Mouse (Mus musculus): ENCODE measurements around the gene Ddr2.
A peak's percentile ranks its signal among the peaks of the same experiment; 100 is the strongest.
"Not testable (repeated sequence)": the region's sequence is repeated elsewhere in the genome, so short reads cannot be mapped to it uniquely, and the experiment has no call there.

Ddr2 gene

DNA sequence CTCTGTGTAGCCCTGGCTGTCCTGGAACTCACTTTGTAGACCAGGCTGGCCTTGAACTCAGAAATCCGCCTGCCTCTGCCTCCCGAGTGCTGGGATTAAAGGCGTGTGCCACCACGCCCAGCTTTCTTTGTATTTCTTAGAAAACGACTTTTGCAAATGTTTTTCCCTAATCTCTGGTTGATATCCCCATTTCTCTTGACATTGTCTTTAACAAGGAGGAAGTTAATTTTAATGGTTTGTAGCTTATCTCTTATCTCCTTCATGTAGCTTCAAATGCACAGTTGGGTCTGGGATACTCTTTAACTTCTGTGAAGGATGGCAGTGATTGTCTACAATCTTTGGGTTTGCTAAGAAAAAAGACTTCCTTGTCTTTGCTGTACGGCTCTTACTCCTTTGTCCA lies 7.7 kb downstream of the Ddr2 start:
- DNase-seq (ENCODE audit: low spot score in 2 of 2): not testable (repeated sequence)

DNA sequence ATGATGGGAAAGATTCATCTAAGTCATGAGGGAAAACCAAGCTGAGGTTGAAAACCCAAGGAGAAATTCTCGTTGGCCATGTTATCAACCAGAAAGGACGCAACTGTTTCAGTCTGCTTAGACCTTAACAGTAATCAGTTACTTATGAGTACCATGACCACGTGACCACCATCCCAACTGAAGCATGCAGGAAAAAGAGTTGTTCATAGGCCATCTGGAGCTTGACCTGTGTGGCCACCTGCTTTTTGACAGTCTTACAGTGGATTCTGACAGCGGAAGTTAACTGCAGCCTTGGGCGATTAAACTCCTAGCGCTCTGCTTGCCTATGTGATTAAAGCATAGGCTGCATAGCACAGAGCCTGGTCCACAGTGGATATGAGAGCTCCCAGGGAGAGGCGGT lies 23.9 kb downstream of the Ddr2 start:
- no peak for DNase-seq (ENCODE audit: low spot score in 2 of 2)

DNA sequence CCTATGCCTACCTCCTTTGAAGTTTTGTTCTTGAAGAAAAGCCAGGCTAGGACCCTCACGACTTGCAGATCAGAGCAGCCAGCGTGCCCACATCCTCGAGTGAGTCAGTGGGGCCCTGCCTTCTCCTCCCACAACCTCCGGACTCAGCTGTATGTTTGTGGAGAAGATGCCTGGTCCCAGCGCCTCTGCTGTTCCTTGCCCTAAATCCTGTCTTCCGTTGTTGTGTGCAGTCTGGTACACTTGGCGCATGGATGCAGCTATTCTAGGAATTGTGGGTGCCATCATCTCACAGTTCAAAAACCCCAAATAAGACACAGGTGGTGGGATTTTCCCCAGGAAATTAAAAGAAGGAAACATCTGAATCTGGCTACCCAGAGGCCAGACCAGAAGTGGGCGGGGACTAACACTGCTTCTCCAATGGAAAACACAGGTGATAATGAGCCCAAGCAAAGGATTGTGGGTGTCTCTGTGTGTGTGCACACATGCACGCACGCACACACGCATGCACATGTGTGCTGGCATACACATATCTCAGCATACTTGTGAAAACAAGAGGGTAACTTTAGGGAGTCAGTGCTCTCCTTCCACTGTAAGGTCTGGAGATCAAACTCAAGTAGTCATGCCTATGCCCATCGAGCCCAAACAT lies 26.3 kb downstream of the Ddr2 start:
- DNase-seq (ENCODE audit: low spot score in 2 of 2): peak; percentile 49 to 62

DNA sequence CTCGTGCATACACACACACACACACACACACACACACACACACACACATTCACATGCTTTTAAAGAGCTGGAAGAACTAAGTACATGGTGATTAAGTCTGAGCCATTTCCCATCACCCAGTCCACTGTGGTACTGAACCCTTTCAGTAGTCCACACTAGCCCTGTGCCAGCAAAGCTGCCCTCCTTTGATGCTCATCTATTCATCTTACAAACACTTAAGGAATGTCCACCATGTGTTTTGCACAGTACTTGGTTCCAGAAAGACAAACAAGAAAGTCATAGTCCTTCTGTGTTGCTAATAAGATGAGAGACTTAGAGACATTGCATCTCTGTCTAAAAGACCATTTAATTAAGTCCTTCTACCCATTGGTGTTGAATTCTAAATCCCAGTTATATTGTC lies 29.7 kb downstream of the Ddr2 start:
- DNase-seq (ENCODE audit: low spot score in 2 of 2): no peak

DNA sequence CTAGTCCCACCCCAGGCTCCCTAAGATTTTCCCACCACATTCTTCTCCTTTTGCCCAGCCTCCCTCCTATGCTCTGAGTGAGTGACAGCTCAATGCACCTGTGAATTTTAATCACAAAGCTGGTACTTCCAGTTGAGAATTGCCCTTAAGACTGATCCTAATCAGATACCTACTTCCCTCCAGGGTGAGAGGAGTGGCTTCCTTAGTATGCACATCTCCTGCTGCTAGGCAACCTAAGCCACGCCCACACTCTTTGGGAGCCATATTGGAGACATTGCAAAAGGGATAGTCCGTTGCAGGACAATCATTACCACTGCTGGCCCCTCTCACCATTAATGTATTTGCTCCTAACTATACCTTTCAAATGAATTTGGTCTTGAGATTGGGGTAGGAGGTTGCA lies 31.1 kb downstream of the Ddr2 start:
- DNase-seq (ENCODE audit: low spot score in 2 of 2): no peak

DNA sequence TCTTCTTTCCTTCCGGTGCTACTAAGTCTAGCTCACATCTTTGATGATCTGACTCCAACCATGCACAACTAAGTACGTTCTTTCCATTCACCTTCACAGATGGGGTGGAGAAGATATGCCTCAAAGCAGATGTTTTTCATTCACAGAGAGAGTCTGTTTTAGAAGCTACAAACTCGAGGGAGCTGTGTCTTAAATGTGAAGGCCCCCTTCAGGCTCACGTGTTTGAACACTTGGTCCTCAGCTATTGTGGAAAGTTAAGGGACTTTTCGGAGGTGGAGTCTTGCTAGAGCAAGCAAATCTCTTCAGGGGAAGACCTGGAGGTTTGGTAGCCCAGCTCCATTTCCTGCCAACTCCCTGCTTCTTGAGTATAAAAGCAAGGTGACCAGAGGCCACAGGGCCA lies 34.2 kb downstream of the Ddr2 start:
- DNase-seq (ENCODE audit: low spot score in 2 of 2): no peak

DNA sequence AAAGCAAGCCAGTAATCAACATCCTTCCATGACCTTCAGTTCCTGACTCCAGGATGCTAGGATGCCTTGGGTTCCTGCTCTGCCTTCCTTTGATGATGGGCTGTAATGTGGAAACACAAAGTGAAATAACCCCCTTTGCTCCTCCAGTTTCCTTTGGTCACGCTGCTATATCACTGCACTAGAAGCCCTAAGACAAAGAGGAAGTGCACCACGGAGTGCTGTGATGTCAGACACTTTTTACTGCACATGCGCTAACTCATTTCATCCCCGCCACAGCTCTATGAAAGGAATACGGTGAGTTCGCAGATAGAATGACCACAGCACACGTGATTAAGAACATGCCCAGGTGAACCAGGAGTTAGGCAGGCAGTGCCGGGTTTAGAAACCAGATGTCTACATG lies 36.8 kb downstream of the Ddr2 start:
- no peak for DNase-seq (ENCODE audit: low spot score in 2 of 2)

DNA sequence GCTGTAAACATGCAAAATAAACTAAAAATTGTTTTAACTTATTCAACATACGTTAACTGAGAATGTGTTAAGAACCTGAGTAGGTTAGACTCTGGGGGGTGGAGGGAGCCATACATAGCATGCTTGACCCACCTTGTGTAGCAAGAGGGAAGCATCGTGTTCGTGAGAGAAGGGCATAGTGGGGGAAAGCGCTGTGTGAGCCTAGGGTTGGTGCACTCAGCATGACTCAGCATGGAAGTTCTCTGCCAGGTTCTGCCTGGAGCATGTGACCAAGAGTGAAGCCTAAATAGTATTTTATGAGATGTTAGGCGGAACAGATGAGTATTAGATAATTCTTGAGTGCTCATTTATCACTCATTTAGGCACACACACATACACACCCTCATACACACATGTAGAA lies 41.4 kb downstream of the Ddr2 start:
- DNase-seq (ENCODE audit: low spot score in 2 of 2): no peak

DNA sequence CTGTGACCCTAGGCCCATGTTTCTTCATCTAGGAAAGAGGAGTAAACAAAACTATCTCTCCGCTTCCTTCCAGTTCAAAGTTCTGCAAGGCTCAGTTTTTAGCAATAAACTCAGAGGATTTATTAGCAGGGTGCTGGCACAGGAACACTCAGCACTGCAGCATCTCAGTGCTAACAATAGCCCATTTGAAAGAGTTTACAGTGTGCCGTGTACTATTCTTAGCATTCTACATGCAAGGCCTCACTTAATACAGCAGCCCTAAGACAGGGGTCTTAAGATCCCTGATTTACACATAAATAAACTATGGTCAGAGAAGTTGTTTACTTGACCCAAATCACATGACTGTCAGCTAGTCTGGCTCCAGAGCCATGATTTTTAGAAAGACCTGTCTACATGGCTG lies 44.6 kb downstream of the Ddr2 start:
- DNase-seq (ENCODE audit: low spot score in 2 of 2): no peak

DNA sequence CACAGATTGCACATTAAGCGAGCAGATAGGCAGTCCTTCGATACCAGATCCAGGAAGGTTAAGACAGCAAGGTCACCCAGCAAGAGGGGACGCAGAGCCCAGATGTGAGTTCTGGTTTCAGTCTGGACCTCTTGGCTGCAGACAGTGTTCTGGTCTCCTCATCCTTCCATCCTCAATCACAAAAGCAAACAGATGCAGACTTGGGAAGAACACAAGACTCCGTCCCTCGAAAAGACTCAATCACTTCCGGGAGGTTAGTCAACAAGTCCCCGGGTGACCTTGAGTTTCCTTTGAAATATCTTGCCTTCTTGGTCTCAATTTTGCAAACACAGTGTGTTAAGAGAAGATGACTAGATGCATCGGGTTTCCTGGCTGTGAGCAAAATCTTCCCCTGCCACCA lies 45.6 kb downstream of the Ddr2 start:
- no peak for DNase-seq (ENCODE audit: low spot score in 2 of 2)

DNA sequence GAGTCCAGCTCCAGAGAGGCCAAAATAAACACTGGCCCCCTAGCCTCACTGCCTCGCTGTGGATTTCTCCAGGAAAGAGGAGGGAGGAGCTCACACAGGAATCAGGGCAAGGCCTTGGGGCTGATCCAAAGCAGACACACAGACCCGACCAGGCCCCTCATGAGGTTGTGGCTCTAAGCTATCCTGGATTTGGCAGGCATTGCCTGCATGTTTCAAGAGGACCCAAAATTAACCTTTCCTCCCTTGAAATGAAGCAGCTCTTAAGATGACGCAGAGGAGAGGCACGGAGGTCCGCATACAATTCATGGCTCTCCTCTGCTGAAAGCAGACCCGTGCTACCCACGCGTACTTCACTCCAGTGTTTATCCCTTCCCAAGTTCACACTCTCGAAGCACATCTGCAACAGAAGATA lies 46.5 kb downstream of the Ddr2 start:
- no peak for DNase-seq (ENCODE audit: low spot score in 2 of 2)

DNA sequence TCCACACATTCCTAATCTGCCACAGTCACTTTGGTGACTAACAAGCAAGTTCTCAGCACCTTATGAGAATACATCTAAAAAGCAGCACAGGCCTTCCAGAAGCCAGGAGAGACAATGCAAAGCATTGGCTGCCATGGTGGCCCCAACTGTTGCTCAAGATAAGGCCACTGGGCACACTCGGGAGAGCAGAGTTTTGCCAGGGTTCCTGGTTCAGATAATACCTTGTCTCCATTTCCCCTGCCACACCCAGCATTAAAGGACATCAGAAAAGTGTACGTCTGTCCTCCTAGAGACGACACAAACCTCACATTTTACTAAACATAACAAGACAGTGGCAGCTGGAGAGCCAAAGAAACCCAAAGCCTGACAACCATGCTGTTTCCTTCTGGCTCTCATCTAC lies 50.3 kb downstream of the Ddr2 start:
- DNase-seq (ENCODE audit: low spot score in 2 of 2): no peak

DNA sequence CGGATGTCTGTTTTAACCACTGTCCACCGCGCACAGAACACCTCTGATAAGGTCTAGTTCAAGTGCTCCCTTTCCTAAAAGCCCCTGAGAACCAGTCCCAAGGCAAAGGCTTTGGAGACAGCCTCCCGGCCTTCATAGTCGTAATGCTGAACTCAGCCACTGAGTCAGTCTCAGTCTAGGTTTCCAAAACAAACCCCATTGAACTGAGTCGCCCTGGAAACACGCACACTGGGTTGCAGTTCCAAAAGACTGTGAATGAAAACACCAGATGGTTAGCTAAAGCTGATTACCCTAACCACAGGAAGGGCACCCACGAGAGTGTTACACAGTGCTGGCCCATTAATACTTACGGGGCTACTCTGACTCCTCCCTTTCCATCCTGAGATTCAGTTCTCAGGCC lies 51.2 kb downstream of the Ddr2 start:
- peak in 1 of 2 experiments; percentile 9 for DNase-seq (ENCODE audit: low spot score in 2 of 2)

DNA sequence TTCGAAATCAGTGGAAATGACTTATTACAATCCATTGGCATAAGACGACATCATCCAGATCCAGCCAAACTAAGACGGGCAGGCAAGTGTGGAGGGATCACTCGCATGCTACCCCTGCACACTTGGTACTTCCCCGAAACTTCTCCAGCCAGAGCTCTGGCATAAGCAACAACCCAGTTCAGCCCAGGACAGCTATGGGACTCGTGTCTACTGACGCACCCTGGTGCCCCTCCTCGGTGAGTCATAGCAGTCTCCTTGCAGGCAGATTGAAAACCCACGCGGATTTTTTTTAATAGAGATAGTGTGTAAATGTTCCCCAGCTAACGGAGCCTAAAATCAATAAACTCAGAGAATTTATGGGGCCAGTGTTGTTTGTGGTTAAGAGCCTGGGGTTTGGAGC lies 52.5 kb downstream of the Ddr2 start:
- no peak for DNase-seq (ENCODE audit: low spot score in 2 of 2)

DNA sequence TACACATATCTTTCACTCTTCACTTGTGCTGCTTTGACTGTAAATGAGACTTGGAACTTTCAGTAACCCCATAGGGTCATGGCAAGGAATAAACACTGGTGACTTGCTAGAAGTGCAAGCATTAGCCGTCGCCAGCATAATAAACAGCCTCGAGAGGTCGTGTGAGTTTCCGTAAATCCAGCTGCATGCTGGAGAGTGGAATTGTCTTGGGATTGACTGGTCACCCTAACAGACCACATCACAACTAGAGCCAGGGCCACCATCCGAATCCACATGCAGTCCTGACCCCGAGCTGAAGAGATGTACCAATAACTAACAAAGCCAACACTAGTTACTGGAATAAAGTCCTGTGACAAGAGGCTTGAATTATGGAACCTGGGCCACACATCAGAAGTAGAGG lies 53.0 kb downstream of the Ddr2 start:
- no peak for DNase-seq (ENCODE audit: low spot score in 2 of 2)

DNA sequence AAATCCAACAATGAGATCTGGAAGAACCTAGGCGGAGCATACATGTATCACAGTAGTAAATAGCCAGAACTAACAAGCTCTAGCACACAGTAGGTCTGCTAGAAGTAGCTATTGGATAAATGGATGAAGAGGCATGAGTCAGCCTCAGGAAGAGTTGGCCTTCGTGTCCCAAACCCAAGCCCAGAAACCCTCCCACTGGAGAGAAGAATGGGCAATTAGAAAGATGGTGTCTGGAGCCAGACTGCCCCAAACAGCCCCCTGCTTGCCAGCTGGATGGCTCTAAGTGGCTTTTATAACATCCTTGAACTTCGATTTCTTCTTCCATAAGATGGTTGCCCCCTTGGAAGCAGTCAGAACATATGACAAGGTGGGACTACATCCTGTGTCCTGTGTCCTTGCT lies 53.6 kb downstream of the Ddr2 start:
- DNase-seq (ENCODE audit: low spot score in 2 of 2): no peak

DNA sequence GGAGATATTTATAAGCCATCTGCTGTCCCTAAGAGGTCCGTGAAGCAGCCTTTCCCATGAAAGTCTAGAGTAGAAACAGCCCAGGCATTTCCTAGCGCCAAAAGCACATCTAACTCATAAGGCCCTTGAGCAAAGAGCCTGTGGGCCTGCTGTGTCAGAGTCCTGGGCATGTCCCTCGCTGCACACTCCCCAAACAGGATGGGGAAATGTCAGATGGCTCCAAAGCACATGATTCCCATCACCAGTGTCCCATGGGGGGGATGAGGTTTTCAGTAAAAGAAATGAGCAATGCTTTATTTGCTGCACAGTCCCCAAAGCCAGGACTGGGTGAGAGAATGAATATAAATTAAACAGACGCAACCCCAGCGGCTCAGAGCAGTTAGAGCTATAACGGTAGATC lies 54.3 kb downstream of the Ddr2 start:
- no peak for DNase-seq (ENCODE audit: low spot score in 2 of 2)

DNA sequence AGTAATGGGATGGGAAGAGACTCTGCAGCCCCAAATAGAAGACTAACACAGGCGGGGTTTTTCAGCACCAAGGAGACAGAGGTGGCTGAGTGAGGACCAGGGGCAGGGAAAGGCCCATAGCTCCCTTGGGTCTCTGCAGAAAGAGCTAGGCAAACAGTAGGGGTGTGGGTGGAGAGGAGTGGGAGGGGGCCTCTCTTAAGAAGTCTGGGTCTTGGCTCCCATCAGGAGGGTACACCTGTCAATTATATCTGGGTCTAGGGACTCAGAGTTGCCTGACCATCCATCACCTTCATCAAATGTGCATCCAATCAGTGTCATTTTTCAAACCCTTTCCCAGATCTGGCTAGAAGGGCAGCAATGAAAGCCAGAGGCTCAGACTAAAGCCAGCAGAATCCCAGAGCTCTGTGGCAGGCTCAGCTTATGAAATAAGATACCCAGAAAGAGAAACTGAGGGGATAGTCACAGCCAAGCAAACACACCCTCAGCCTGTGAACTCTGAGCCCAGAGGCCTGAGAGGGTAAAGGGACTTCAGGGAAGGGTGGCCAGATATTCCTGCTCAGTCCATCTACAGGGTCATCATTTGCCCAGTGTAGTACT lies 58.0 kb downstream of the Ddr2 start:
- DNase-seq (ENCODE audit: low spot score in 2 of 2): no peak

DNA sequence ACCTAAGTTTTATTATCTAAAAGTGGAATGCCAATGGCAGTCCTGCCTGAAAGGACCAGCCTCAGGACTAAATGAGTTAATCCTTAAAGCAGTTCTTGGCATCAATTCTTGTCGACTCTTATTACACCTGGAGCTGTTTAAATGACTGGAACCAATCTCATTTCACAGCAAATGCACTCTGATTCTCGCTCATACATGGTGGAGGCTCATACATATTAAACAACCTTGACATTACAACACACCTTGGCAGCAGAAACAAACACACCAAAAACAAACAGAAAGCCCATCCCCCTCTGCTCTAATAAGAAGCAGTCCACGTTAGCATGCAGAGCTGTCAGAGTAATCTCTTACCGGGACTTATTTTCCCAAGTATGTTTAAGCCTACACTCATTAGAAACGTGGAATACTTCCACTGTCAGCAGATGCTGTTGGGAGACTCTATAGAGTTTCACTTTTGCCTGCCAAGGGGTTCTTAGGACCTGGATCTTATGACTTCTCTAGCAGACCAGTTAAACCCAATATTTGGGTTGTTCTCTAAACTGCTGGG lies 58.9 kb downstream of the Ddr2 start:
- no peak for DNase-seq (ENCODE audit: low spot score in 2 of 2)

DNA sequence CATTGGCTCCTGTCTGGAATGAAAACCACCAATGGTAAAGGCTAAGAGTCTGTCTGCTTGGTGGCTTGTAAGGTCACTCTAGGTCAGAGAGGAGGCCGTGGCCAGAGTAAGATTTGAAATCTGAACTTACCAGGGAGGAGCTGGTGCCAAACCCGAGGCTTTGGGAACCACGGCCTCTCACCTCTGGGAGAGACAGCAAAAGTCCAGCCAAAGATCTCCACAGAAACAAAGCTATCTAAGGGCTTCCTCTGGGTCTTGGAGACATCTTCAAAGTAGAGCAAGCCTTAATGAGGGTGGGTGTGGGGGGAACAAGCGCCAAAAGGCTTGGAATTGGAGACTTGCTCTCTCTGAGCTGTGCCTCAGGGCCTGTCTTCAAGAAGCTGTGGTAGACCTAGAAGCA lies 62.1 kb downstream of the Ddr2 start:
- no peak for DNase-seq (ENCODE audit: low spot score in 2 of 2)

DNA sequence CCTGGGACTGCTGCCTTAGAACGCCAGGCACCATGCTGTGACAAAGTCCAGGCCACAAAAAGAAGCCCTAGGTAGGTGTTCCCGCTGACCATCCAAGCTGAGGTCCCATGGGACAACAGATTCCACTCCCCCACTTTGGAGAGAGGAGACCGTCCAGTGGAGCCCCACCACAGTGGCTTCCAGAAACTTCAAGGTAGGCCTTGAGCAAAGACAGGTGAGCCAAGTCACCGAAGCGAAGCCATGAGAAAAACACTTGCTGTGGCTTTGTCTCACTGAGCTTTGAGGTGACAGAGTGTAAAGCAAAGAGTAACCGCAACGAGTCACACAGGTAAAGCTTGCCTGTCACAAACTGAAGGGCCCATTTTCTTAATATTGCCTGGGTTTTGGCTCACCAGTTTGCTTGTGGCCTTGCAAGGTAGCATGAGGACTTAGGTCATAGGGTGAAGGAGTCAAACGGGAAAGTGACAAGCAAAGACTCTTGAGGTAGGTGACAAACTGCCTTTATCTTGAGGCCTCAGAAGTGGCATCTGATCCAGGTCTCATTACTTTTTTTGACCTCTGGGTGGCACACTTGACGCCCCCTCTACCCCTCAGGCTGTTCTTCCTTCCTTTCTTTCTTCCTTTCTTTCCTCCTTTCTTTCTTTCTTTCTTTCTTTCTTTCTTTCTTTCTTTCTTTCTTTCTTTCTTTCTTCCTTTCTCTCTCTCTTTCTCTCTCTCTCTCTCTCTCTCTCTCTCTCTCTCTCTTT lies 65.7 kb downstream of the Ddr2 start:
- DNase-seq (ENCODE audit: low spot score in 2 of 2): no peak

DNA sequence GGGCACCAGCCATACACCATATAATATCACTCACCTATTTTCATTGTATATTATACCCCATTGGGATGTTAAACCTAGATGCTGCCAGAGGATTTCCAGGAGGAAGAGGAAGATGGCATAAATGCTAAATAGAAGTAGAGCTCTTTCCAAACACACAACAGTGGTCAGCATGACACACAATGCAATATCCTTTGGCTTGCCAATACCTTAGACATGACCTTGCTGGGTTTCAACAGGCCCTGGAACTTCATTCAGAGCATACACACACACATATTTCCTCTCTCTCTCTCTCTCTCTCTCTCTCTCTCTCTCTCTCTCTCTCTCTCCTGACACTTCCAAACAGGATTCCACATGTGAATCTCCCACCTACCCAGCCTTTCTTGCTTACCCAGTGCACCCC lies 66.8 kb downstream of the Ddr2 start:
- no peak for DNase-seq (ENCODE audit: low spot score in 2 of 2)

DNA sequence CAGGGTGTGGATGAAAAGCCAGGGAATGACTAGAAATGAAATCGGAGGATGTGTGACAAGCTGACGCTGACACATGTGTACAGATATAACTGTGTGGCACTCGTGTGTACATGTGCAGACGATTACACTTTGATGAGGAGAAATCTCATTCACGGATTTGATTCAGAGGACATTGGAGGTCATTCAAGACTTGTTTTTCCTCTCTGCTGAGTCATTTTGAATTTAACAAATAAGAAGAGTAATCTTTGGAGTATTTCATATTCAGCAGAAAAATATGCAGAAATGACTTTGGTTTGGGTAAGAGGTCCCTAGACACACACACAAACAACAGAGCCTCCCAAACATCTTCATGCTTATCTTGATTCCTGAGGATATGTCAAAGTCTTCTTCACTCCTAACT lies 67.6 kb downstream of the Ddr2 start:
- no peak for DNase-seq (ENCODE audit: low spot score in 2 of 2)

All from frontal cortex, postnatal 36 days (tissue).